Mouse (Mus musculus) layer of hippocampus, adult 8-10 months (tissue): ENCODE measurements around the gene Zfp185. TPM values are rescaled to one million over a fixed set of nuclear protein-coding genes. Genes with fewer than 3 reads are reported as not detected.

Source experiments
- DNase-seq, 2 experiments: peaks; one replicate each; pipeline ENCODE4 v3.0.0; 2022; ENCODE audit warnings: low spot score in 2 of 2
- total RNA-seq, 4 experiments: library from RNA; stranded (reverse); gene quantifications; 2 replicates each; pipeline ENCODE4 v1.2.4; 2022

Gene Zfp185
- 1 to 10 TPM; 1.3 to 1.8 (median 1.5) TPM for total RNA-seq

DNA sequence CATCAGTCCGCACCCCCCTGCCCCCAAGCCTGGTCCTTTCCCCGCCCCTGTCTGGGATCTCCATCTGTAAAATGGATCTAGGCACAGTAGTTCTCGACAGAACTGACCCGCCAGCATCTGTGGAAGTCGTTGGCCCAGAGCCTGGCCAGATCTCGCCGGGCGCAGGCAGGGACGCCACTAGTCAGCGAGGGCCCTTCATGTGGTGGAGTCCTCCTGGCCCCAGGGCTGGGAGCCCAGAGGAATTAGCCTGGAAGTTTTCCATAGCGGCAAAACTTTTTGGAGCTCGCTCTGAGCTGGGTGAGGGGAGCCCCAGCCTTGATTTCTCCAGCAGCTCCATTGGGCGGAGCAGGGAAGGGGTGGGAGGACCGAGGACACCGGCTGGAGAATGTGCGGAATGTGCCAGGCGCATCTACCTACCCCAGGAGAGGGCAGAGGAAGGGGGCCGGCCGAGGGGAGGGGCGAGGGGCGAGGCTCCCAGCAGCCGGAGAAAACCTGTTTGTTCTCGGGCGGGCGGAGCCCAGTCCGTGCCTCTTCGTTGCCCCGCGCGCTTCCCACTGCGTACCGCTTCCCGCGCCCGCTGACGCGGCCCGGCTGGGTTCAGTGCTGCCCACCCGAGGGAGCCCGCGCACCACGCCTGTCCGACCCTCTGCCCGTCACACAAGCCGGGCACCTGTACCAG lies at the start of gene Zfp185:
TSS of gene Zfp185 (plus strand) at position 499 of the 679 bp plus-strand sequence.
- no peak for DNase-seq

DNA sequence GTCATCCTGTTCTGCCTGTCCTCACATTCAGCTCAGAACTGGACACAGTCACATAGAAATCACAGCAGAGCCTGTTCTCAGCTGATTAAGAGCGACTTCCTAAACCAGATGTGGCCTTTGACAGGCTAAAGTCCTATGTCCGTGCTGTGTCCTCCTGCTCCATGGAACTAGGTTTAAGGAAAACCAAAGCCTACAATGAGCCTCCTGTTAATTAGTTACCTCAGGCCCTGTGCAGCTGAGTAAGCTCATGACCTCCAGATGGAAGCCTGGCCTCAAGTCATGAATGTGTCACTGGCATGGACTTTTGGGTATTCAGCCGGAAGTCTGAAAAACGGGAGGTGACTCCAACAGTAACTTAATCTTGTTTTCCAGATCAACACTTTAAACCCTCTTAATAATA lies 33.7 kb upstream of the Zfp185 start:
- no peak for DNase-seq

GRCm38 (mm10) chrX:72956486-72956885 lies 30.7 kb upstream of the Zfp185 start:
- no peak for DNase-seq

- DNase-seq, result peak in 1 of 2 experiments; percentile 9
Observed at GRCm38 (mm10) chrX:72960431-72960830, 26.7 kb upstream of the Zfp185 start.

DNA sequence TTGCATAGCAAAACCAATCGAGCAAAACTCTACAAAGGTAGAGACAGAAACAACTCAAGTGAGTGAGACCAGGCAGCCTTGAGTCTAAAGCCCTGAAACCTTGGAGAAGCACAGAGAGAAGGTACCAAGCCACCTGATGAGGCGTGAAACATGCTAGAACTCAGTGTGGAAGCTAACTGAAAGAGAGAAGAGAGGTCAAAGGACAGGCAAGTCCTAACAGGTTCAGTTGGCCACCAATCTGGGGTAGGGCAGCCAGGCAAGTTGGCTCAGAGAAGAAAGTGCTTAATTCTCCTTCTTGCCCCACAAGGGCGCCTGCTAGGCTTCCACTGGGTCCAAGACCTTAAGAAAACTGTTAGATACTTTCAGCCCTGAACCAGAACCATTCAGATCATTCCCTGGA lies 25.6 kb upstream of the Zfp185 start:
- no peak for DNase-seq

DNA sequence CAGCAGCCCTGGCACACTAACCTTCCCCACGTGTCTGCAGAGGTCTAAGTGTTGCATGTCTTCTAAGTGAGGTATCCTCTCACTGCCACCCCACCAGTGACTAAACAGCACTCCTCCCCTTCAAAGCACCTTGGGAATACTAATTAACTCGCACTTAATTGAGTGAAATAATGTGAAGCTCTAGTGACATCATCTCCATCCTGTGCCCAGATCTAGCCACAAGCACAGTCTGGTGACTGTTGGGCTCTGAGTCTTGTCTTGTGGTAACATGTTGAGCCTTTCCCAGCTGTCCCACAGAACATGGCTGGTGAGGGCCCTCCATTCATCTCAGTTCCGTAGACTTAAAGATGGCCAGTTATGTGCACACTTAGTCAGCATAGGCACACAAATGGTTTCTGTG lies 24.4 kb upstream of the Zfp185 start:
- no peak for DNase-seq

DNA sequence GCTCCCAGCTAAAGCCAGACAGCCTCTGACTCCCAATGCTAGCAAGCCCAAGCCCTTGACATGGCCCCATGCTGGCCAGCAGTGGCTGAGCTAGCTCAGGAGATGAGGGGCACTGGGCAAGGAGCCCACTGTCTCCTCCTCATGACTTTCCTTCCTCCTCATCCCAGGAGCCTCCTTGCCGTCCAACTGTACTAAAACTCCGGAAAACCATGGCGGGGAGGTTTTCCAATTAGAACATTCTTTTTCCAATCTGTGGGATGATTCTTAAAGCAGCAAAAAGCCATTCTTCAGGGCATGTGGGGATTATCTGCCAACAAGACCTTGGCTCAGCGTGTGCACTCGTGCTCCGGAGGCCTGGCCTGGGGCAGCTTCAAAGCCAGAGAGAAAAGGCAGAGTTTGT lies 4.3 kb upstream of the Zfp185 start:
- no peak for DNase-seq

- no peak for DNase-seq
Observed at GRCm38 (mm10) chrX:72985607-72986006, 1.5 kb upstream of the Zfp185 start.

- no peak for DNase-seq
Observed at GRCm38 (mm10) chrX:72987520-72987905, 374 bp downstream of the Zfp185 start.

- no peak for DNase-seq
Observed at GRCm38 (mm10) chrX:72988431-72988830, 1.3 kb downstream of the Zfp185 start.

DNA sequence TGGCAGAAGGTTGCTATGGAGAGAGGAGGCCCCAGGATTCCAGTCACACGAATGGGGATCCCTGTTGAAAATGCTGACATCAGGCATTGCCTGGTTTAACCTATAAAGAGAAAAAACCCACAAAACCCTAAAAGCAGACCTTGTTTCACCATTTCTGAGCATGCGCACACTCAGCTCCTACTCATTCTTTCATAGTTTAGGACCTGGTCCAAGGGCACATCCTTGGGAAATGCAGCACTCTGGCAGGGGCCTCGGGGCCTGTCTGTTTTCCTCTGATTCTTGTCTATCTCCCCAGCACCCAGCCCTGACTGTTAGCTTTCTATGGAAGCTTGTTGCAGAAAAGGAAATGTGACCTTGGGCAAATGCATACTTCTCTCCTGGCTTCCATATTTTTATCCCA lies 3.4 kb downstream of the Zfp185 start:
- DNase-seq, result no peak

DNA sequence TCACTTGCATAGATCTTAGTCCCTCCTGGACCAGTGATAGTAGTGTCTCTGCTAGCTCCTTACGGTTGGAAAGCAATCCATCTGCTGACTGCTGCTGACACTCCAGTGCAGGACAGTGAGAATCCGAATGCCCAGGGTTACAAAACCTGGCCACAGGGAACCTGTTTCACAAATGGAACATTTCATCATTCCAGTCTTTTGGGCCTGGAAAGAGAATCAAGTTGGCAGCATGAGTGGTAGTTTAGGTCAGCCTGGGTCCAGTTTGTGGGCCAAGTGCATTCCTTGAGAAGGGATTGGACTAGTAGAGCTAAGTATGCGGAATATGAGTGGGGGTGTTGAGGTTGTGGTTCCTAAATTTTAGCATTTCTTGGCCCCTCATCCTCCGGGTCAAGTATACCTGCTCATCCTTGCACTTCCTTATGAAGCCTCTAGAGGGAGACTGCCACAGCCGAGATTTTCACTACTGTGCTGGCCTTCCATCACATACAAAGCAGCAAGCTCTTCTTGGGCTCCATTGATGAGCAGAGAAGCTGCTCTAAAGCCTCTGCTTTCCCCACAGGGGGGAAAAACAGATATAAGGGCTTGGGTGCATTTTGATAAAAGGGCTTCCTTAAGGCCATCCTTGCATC lies 5.3 kb downstream of the Zfp185 start:
- DNase-seq, result no peak

- DNase-seq, result no peak
Observed at GRCm38 (mm10) chrX:72995542-72995941, 8.4 kb downstream of the Zfp185 start.

GRCm38 (mm10) chrX:73003110-73003509 lies 16.0 kb downstream of the Zfp185 start:
- DNase-seq, result no peak

DNA sequence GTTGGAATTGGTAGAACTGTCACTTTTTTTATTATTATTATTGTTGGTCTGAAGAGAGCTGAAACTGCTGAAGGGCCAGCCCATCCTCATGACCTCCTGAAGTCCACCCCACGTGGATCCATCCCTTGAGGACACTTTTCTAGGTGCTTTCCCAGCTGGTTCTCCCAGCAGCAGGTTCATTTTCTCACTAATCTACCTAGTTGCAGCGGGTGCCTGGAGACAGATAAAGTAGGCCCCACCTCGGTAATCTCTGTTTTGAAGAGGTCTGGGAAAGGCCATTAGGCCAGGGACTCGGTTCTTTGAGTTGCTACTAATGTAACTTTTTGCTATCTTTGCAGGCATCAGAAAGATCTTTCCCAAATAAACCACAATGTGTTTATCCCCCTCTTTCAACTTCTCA lies 18.5 kb downstream of the Zfp185 start:
- no peak for DNase-seq

- peak; percentile 90 to 95 for DNase-seq
Observed at GRCm38 (mm10) chrX:73007597-73008479, 20.7 kb downstream of the Zfp185 start.

GRCm38 (mm10) chrX:73012846-73013245 lies 25.7 kb downstream of the Zfp185 start:
- no peak for DNase-seq

DNA sequence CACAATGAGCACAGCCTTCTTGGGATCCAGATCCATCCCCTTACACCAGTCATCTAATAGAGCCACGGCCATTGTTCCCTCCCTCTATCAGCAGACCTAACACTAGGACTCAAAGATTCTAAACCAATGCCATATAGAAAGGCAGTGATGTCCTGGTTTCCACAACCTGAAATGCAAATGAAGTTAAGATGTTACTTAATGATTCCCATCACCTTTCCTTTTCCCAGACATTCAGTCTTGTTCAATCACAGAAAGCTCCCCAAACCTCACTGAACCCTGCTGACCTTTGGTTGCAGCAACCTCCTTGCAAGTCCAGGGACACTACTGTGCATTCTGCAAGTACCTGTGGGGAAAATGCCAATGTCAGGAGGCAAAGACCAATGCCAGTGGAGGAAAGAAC lies 49.9 kb downstream of the Zfp185 start, which contains the start of gene Pnma5:
TSS of gene Pnma5 (minus strand) at position 101 of the 400 bp plus-strand sequence.
- no peak for DNase-seq

- no peak for DNase-seq
Observed at GRCm38 (mm10) chrX:73038831-73039230, 51.7 kb downstream of the Zfp185 start.

GRCm38 (mm10) chrX:73039666-73040065 lies 52.5 kb downstream of the Zfp185 start:
- no peak for DNase-seq

DNA sequence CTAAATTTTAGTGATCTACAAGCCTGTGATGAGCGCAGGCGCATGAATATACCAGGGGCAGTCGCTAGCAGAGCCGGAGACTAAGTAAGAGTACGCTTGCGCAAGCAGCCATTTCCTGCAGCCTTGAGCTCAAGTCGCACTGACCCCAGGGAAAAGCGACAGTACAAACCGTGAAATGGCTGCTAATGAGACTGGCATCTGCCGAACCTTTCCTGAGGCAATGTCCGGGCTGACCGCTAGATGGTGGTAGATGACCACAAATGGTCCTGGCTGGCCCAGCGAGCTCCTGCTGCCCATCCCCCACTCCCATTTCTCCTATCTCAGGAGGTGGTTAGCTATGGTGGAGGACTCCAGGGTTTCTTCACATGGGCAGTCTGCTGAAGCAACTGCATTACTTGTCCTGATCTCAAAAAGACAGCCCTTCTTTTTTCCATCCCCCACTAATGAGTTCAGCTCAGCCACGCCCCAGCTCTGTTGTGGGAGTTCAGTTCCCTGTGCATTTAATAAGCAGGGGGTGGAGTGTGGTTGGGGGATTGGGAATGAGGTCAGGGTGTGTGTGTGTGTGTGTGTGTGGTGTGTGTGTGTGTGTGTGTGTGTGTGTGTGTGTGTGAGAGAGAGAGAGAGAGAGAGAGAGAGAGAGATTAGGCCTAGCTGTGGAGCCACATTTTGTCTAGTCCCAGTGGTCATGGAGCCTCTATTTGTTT lies 66.9 kb downstream of the Zfp185 start:
- DNase-seq, result peak; percentile 91 to 95

GRCm38 (mm10) chrX:73061528-73061927 lies 74.4 kb downstream of the Zfp185 start:
- DNase-seq, result no peak
